Mouse (Mus musculus) brain, embryonic 14.5 days (tissue): ENCODE data around the gene Snap23. TPM values are rescaled to one million over a fixed set of nuclear protein-coding genes. Genes with fewer than 3 reads are reported as not detected.
A peak's percentile ranks its signal among the peaks of the same experiment; 100 is the strongest.

Source experiments
- DNase-seq: peaks from one replicate; pipeline ENCODE4 v3.0.0-alpha.2; 2011; ENCODE audit warnings: low read depth
- CTCF ChIP-seq: fragments of 200-500 bp; IDR thresholded peaks from 2 replicates; pipeline ENCODE4 v1.5.1; 2012; ENCODE audit warnings: inconsistent platforms, mild to moderate bottlenecking, moderate library complexity, borderline replicate concordance; ENCODE audit not compliant: insufficient read depth, insufficient read length; ENCODE audit errors: extremely low read depth
- POLR2A ChIP-seq: fragments of 200-500 bp; IDR thresholded peaks from 2 replicates; pipeline ENCODE4 v1.6.1; 2012; ENCODE audit warnings: mild to moderate bottlenecking, inconsistent platforms, borderline replicate concordance; ENCODE audit not compliant: poor library complexity, insufficient read depth, insufficient read length, severe bottlenecking; ENCODE audit errors: extremely low read depth
- polyA plus RNA-seq: library from polyadenylated mRNA; depleted of rRNA; stranded (reverse); fragments of >200 nt; gene quantifications from 2 replicates; pipeline ENCODE4 v1.2.3, GENCODE M21; 2012

Gene Snap23
- polyA plus RNA-seq, 1 experiment: 20.8 TPM

DNA sequence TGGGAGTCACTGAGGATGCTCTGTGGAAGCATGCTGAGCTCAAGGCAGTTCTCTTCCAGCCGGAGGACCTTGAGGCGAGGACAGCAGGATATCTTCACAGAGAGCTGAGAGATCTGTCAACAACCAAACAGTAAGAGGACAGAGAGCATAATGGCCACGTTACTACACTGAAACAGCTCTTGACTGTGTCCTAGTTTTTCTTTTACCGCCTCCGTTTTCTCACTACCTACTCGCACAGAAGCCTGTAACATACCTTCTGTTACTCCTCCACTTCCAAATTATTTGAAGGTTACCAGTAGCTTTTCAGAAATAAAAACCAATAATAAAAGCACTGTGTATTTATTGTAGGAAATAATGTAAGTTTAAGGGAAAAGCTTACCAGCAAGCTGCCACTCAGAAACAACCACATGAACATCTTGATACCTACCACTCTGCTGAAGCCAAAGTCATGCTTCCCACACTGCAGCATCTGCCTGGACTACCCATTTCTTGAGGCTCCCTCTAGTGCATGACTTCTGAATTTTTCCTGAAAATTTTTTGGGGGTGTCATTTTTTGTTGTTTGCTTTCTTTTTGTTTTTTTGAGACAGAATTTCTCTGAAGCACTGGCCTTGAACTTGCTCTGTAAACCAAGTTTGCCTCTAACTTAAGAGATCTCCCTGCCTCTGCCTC lies 38.7 kb downstream of the Snap23 start:
- no peak for DNase-seq

DNA sequence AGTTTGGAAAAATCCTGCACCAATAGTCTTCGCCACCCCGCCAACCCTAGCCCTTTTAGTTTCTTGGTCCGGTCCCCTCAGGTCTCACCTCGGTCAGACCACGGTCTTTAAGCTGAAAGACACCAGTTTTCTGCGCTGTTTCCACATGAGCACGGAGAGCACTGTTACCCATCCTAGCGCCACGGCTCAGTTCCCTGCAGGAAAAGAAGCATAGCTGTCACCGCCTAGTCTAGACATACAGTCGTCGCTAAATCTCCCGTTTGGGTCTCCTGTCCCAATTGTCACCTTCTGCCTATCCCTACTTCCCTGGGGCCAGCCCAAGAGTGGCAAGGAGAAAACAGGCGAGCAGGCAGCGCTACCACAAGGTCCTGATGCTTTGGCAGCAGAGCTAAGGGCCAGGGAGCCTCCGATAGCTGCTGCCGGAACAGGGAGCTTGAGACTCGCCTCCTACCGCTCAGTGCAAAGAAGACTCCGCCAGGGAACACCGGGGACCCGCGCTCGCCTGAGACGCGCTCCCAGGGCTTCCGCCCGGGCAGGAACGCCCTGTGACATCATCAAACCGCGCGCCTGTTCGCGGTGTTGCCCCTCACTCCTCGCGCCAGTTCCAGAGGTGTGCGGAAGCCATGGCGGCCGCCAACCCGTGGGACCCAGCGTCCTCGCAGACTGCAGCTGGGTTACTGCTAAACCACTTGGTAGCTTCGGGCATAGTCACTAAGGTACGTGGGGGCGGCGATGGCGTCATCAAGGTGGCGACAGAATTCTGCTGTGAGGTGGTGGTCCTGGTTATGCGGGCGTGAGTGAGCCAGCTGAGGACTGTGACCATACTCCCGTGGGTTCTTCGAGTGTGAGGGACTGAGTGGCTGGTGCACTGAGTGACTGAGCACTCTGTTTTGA lies 41.6 kb downstream of the Snap23 start, which contains the start of the genes Haus2 and Lrrc57:
TSS of gene Haus2 (plus strand) at position 554 of the 894 bp plus-strand sequence.
TSS of gene Lrrc57 (minus strand) at position 691 of the 894 bp plus-strand sequence.
- peak; percentile 96 for DNase-seq
- TF ChIP-seq CTCF: peak; percentile 19; the same call in 1 of the 2 replicates
- TF ChIP-seq POLR2A: peak; percentile 81; the same call in 1 of the 2 replicates

More for the DNA sequence above, 38.7 kb downstream of the Snap23 start:
- TF ChIP-seq CTCF (peak; percentile 39; the same call in 1 of the 2 replicates), POLR2A (no peak)

DNA sequence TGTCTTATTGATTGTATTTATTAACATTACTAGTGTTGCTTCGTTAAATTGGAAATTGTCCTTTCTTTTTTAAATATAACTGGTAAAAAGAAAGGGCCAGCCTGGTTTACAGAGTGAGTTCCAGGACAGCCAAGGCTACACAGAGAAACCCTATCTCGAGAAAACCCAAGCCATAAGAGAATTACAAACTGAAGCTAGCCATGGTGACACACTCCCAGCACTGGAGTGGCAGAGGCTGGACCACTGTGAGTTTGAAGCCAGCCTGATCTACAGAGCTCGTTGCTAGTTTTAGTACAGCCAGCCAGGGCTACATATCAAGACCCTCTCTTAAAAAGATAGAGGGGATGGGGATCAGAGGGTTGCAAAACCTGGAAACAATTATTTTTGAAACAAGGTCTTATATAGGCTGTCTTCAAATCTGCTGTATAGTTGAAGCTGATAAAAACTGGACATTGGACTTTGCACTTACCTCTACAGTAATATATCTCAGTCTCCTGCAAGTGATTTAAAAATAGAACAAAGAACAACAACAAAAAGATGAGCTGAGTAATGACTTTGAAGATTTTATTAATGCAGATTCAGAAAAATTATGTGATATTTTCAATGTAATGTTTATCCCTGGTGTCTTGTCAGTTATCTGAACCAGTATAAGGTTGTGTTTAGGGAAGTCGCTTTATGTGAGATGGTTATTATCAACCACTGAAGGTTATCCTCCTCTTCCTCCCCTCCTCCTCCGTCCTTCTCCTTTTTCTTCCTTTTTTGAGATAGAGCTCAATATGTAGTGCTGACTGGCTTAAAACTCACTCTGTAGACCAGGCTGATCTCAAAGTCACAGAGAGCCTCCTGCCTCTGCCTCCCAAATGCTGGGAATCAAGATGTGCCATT lies 49.0 kb downstream of the Snap23 start:
- no peak for TF ChIP-seq POLR2A
- TF ChIP-seq CTCF: no peak

GRCm38 (mm10) chr2:120619538-120619937 lies 52.1 kb downstream of the Snap23 start:
- TF ChIP-seq CTCF (peak; percentile 12; the same call in 1 of the 2 replicates), POLR2A (no peak)
- no peak for DNase-seq

More for the DNA sequence above, 49.0 kb downstream of the Snap23 start:
- DNase-seq: no peak

DNA sequence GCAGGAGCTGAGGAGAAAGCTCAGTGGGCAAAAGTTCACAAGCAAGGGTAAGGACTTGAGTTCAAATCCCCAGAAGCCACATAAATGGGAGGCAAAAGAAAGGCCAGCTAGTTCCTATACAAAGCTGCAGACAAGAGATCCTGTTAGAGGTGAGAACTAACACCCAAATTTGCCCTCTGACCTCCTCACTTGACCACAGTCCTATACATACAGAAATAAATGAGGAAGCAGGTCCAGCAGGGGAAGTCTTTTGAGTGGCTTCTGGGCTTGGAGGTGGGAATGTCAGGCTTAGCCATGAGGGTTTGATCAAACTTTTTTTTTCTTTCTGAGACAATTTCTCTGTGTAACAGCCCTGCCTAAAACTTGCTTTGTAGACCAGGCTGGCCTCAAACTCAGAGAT lies 55.4 kb downstream of the Snap23 start:
- no peak for DNase-seq
- TF ChIP-seq CTCF: no peak
- TF ChIP-seq POLR2A: no peak

- DNase-seq: no peak
- TF ChIP-seq CTCF (no peak), POLR2A (no peak)
Observed at GRCm38 (mm10) chr2:120628076-120628865, 60.8 kb downstream of the Snap23 start.

DNA sequence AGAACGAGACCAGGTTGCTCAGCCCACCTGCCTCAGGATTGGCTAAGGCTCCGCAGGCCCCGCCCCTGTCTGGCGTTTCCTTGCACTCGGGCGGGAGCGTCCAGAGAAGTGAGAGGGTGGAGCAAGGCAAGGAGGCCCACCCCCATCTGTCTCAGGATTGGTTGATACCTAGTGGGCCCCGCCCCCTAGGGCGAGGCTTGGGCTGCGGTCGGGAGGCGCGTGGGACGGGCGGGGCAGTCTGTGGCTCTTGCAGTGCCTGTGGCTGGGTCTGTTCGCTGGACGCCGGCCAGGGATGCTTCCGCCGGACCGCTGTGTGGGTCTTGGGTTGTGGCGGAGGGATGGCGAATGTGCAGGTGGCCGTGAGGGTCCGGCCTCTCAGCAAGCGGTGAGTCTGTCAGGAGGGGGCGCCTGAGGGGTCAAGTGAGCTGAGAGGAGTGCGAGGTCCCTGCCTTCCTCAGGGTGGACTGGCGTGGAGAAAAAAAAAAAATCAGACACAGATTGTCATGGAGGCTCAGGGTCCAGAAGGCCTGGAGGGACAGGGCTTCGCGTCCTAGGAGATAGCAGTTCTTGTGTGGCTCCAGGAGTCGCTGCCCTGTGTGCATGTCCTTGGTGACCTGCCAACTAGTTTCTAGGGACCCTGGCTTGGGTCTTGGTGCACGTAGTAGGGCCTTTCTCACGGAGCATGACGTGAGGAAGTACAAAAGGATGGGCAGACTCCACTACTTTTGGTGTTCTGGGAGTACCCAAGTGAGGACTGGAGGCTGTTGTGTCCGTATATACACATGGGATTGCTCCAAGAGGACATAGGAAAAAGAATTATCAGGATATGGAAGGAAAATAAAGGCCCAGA lies 61.6 kb downstream of the Snap23 start, which contains the start of gene Stard9:
TSS of gene Stard9 (plus strand) at position 236 of the 850 bp plus-strand sequence.
- TF ChIP-seq CTCF: no peak
- no peak for TF ChIP-seq POLR2A
- DNase-seq: peak; percentile 100

GRCm38 (mm10) chr2:120630246-120630645 lies 62.8 kb downstream of the Snap23 start:
- TF ChIP-seq CTCF: no peak
- DNase-seq: no peak

DNA sequence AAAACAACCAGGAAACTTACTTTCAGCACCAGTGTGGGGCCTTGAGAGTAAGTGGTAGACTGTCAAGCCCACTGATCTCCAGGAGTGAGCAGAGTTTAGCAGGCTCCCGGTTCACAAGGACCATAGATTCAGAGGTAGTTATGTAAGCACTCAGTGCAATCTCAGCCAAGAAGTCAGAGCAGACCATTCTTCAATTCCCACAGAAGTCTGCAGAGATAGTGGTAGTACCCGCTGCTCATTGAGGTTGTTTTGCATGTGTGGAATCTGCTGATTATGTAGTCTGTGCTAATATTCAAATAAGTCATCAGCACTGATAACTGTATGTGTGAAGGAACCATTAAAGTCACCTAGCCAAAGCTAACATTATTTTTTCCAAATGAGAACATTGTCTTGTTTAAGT lies 63.2 kb downstream of the Snap23 start:
- DNase-seq: no peak
- no peak for TF ChIP-seq POLR2A
- no peak for TF ChIP-seq CTCF
